9 mouse cellular contexts compared by ENCODE assay signal in genomic region chr11:98710416-98711045, GRCm38 (mm10). TPM values are rescaled to one million over a fixed set of nuclear protein-coding genes. Genes with fewer than 3 reads are reported as not detected.
A peak's percentile ranks its signal among the peaks of the same experiment; 100 is the strongest.
DNase-seq lines count a peak whose midpoint lies in the region; ATAC-seq and TF ChIP-seq lines count a peak whose summit lies in the region.
"Had no signal": no experiment of that assay in that cellular context is flagged by ENCODE, and none has a peak within 500 bp of the region (broad histone marks: within the 10 kb centered on the region; RNA-seq: fewer than 3 reads in every experiment).

No protein-coding gene starts in this region.

- no peaks in the 10 kb centered on the region for H3K27me3 ChIP-seq in cerebellum, adult 2 months (ENCODE audit: control insufficient read depth, insufficient read depth, low read length)
- no peaks in the 10 kb centered on the region for H3K27me3 ChIP-seq in forebrain, postnatal 0 days (ENCODE audit: insufficient read depth, low read length)

- no peak for TF ChIP-seq POLR2A in cerebellum, adult 2 months (IDR thresholded peaks at IDR 0.05; ENCODE audit: borderline replicate concordance, insufficient read depth, low read length)

- no peaks in the 10 kb centered on the region for H3K9me3 ChIP-seq in forebrain, postnatal 0 days (ENCODE audit: low read length)

- ATAC-seq in forebrain, postnatal 0 days: peak; percentile 36; the same call in 1 of the 2 replicates
- ATAC-seq in hematopoietic stem cell, adult 5-6 weeks (replicated peaks in 1 of 2; ENCODE audit: insufficient read depth in 1 of 2, low FRiP score in 2 of 2, low TSS enrichment in 1 of 2, low read depth in 1 of 2, poor library complexity in 2 of 2, severe bottlenecking in 2 of 2): peak; percentile 84 to 87
- no peak for ATAC-seq in inflammation-experienced regulatory T-cells, adult 6 months

- TF ChIP-seq CTCF in cerebellum, adult 2 months (IDR thresholded peaks at IDR 0.05; ENCODE audit: borderline replicate concordance, insufficient read depth, low read depth, low read length): peak; percentile 94
- peak; percentile 98 for TF ChIP-seq CTCF in forebrain, postnatal 0 days (IDR thresholded peaks at IDR 0.05; ENCODE audit: low read depth)

- H3K36me3 ChIP-seq in forebrain, postnatal 0 days (ENCODE audit: insufficient read depth): peaks cover 85% of the 10 kb centered on the region

- H3K4me3 ChIP-seq in cerebellum, adult 2 months (replicated peaks; ENCODE audit: insufficient read depth, low read depth, low read length): no peak overlapping the region
- H3K4me3 ChIP-seq in forebrain, postnatal 0 days (ENCODE audit: low read depth, low read length): no peak overlapping the region

- no peaks in the 10 kb centered on the region for H3K4me1 ChIP-seq in cerebellum, adult 2 months (ENCODE audit: control insufficient read depth, insufficient read depth, low read length)
- no peaks in the 10 kb centered on the region for H3K4me1 ChIP-seq in forebrain, postnatal 0 days (ENCODE audit: insufficient read depth)

- 54% methylated on average over 12 of the region's 12 CpGs for WGBS in cerebellum, adult 2 months
- 56% methylated on average over 12 of the region's 12 CpGs for WGBS in forebrain, postnatal 0 days

- DNase-seq in NIH3T3 (ENCODE audit: low read depth): peak; percentile 96
- peak; percentile 69 to 84 for DNase-seq in cerebellum, adult 2 months
- DNase-seq in forebrain, postnatal 0 days: peak; percentile 84
- DNase-seq in layer of hippocampus, postnatal 14 days (ENCODE audit: low spot score in 2 of 2): peak; percentile 73 to 81
- peak; percentile 87 for DNase-seq in lung, postnatal 25 days (ENCODE audit: low spot score)
- peak; percentile 84 for DNase-seq in right cerebral cortex, postnatal 14 days

- H3K4me2 ChIP-seq in forebrain, postnatal 0 days (ENCODE audit: low read depth): no peak overlapping the region

- no peak overlapping the region for H3K9ac ChIP-seq in forebrain, postnatal 0 days

- no peak overlapping the region for H3K27ac ChIP-seq in cerebellum, adult 2 months (ENCODE audit: insufficient read depth, low read length)
- no peak overlapping the region for H3K27ac ChIP-seq in forebrain, postnatal 0 days (ENCODE audit: low read depth, low read length)

RNA-seq across cellular contexts. Expression of gene Csf3, which starts 9.5 kb away (rescaled TPM):
- polyA plus RNA-seq in cerebellum, adult 2 months (2012; rRNA removed): not detected in 2 replicates
- total RNA-seq in forebrain, postnatal 0 days (2014; rRNA removed): not detected in 2 replicates
- not detected in 2 replicates for polyA plus RNA-seq in forebrain, postnatal 0 days (2015; fragmentation: Nextera tagmentation; extraction: Ambion mirVana)
- total RNA-seq in hematopoietic stem cell, adult 5-6 weeks (2017): not detected in 2 replicates
- not detected for total RNA-seq in layer of hippocampus, postnatal 14 days (2021)
- not detected for polyA plus RNA-seq in inflammation-experienced regulatory T-cells, adult 6 months (2017; shearing (Covaris generic))
- polyA plus RNA-seq: stomach, embryonic 14.5 days had no signal

RNA-seq across cellular contexts. Expression of gene Med24, which starts 18.7 kb away (rescaled TPM):
- polyA plus RNA-seq in cerebellum, adult 2 months (2012; rRNA removed): 105 and 108 TPM in 2 replicates
- total RNA-seq in forebrain, postnatal 0 days (2014; rRNA removed): 54.0 and 66.5 TPM in 2 replicates
- 46.4 and 49.3 TPM in 2 replicates for polyA plus RNA-seq in forebrain, postnatal 0 days (2015; fragmentation: Nextera tagmentation; extraction: Ambion mirVana)
- total RNA-seq in hematopoietic stem cell, adult 5-6 weeks (2017): 25.7 and 30.2 TPM in 2 replicates
- 100 to 1,000 TPM; 109 to 110 TPM for total RNA-seq in layer of hippocampus, postnatal 14 days (2021)
- 10 to 100 TPM; 23.8 to 32.5 (median 28.3) TPM for polyA plus RNA-seq in inflammation-experienced regulatory T-cells, adult 6 months (2017; shearing (Covaris generic))

RNA-seq across cellular contexts. Expression of gene Psmd3, which starts 28.2 kb away (rescaled TPM):
- 205 and 207 TPM in 2 replicates for polyA plus RNA-seq in cerebellum, adult 2 months (2012; rRNA removed)
- 83.8 and 113 TPM in 2 replicates for total RNA-seq in forebrain, postnatal 0 days (2014; rRNA removed)
- 183 and 202 TPM in 2 replicates for polyA plus RNA-seq in forebrain, postnatal 0 days (2015; fragmentation: Nextera tagmentation; extraction: Ambion mirVana)
- total RNA-seq in hematopoietic stem cell, adult 5-6 weeks (2017): 50.2 and 59.3 TPM in 2 replicates
- total RNA-seq in layer of hippocampus, postnatal 14 days (2021): 100 to 1,000 TPM; 122 to 126 TPM
- 10 to 100 TPM; 12.9 to 20.6 (median 15.5) TPM for polyA plus RNA-seq in inflammation-experienced regulatory T-cells, adult 6 months (2017; shearing (Covaris generic))

RNA-seq across cellular contexts. Expression of gene Thra, which starts 29.9 kb away (rescaled TPM):
- polyA plus RNA-seq in cerebellum, adult 2 months (2012; rRNA removed): 439 and 447 TPM in 2 replicates
- 1,003 and 1,159 TPM in 2 replicates for total RNA-seq in forebrain, postnatal 0 days (2014; rRNA removed)
- polyA plus RNA-seq in forebrain, postnatal 0 days (2015; fragmentation: Nextera tagmentation; extraction: Ambion mirVana): 223 and 233 TPM in 2 replicates
- total RNA-seq in hematopoietic stem cell, adult 5-6 weeks (2017): 25.3 and 36.8 TPM in 2 replicates
- 1,000 to 10,000 TPM; 1,264 to 1,291 TPM for total RNA-seq in layer of hippocampus, postnatal 14 days (2021)
- polyA plus RNA-seq in inflammation-experienced regulatory T-cells, adult 6 months (2017; shearing (Covaris generic)): 1 to 10 TPM; 1.3 to 6.3 (median 5.2) TPM

RNA-seq across cellular contexts. Expression of gene Gsdma, which starts 46.4 kb away (rescaled TPM):
- 0.13 and 0.28 TPM in 2 replicates for polyA plus RNA-seq in cerebellum, adult 2 months (2012; rRNA removed)
- total RNA-seq in forebrain, postnatal 0 days (2014; rRNA removed): not detected in 2 replicates
- 0.15 TPM in 1 of 2 replicates, not detected in the other for polyA plus RNA-seq in forebrain, postnatal 0 days (2015; fragmentation: Nextera tagmentation; extraction: Ambion mirVana)
- not detected in 2 replicates for total RNA-seq in hematopoietic stem cell, adult 5-6 weeks (2017)
- not detected for total RNA-seq in layer of hippocampus, postnatal 14 days (2021)
- polyA plus RNA-seq in inflammation-experienced regulatory T-cells, adult 6 months (2017; shearing (Covaris generic)): not detected
